Mouse (Mus musculus): ENCODE data around the gene Zbtb44. TPM values are rescaled to one million over a fixed set of nuclear protein-coding genes. Genes with fewer than 3 reads are reported as not detected.

Zbtb44 gene
- polyA plus RNA-seq, 1 experiment from 2014 or later = 6.5 TPM

GRCm38 (mm10) chr9:31118520-31119298 is 88.3 kb downstream of the Zbtb44 start:
- 0 out of 2 replicates have a peak, but pooled peaks have one; percentile 8 for ATAC-seq (ENCODE audit: low FRiP score, low TSS enrichment)
- Histone ChIP-seq H3K4me3 (ENCODE audit: low read depth, low read length) (no peak overlapping the region), H3K4me2 (replicated peaks; ENCODE audit: low read depth) (no peak overlapping the region), H3K4me1 (replicated peaks; ENCODE audit: control insufficient read depth, insufficient read depth) (no peaks in the 10 kb centered on the region; the same call in 1 of the 2 replicates), H3K9me3 (ENCODE audit: control insufficient read depth, low read length) (no peaks in the 10 kb centered on the region), H3K27me3 (ENCODE audit: control insufficient read depth, insufficient read depth, low read length) (no peaks in the 10 kb centered on the region), H3K9ac (ENCODE audit: low read length) (no peak overlapping the region), H3K36me3 (ENCODE audit: control insufficient read depth, insufficient read depth, low read length) (no peaks in the 10 kb centered on the region), H3K27ac (replicated peaks) (peak overlapping the region; percentile 46)
- 32% methylated on average over 11 of the region's 11 CpGs for WGBS
- no peak for TF ChIP-seq EP300 (optimal IDR thresholded peaks at IDR 0.05)
- TF ChIP-seq CTCF (IDR thresholded peaks at IDR 0.05; ENCODE audit: low read depth) = no peak
- no peak for DNase-seq (ENCODE audit: low spot score)

- Histone ChIP-seq H3K27me3 (ENCODE audit: control insufficient read depth, insufficient read depth, low read length) (no peaks in the 10 kb centered on the region), H3K4me1 (replicated peaks; ENCODE audit: control insufficient read depth, insufficient read depth) (no peaks in the 10 kb centered on the region; the same call in 1 of the 2 replicates), H3K9ac (ENCODE audit: low read length) (no peak overlapping the region), H3K9me3 (ENCODE audit: control insufficient read depth, low read length) (no peaks in the 10 kb centered on the region), H3K4me3 (ENCODE audit: low read depth, low read length) (no peak overlapping the region), H3K27ac (replicated peaks) (peak overlapping the region; percentile 46), H3K4me2 (replicated peaks; ENCODE audit: low read depth) (no peak overlapping the region), H3K36me3 (ENCODE audit: control insufficient read depth, insufficient read depth, low read length) (no peaks in the 10 kb centered on the region)
- 64% methylated on average over 5 of the region's 5 CpGs for WGBS
- TF ChIP-seq EP300 (optimal IDR thresholded peaks at IDR 0.05) (no peak), CTCF (IDR thresholded peaks at IDR 0.05; ENCODE audit: low read depth) (no peak)
- ATAC-seq (ENCODE audit: low FRiP score, low TSS enrichment) (no peak), DNase-seq (ENCODE audit: low spot score) (no peak)
Measured at GRCm38 (mm10) chr9:31119405-31119804, 89.0 kb downstream of the Zbtb44 start.

- DNase-seq (ENCODE audit: low spot score) = peak; percentile 48
- Histone ChIP-seq H3K27me3 (ENCODE audit: control insufficient read depth, insufficient read depth, low read length) (no peaks in the 10 kb centered on the region), H3K9ac (ENCODE audit: low read length) (no peak overlapping the region), H3K4me1 (replicated peaks; ENCODE audit: control insufficient read depth, insufficient read depth) (no peaks in the 10 kb centered on the region; the same call in 1 of the 2 replicates), H3K27ac (replicated peaks) (peak overlapping the region; percentile 66), H3K36me3 (ENCODE audit: control insufficient read depth, insufficient read depth, low read length) (no peaks in the 10 kb centered on the region), H3K9me3 (ENCODE audit: control insufficient read depth, low read length) (no peaks in the 10 kb centered on the region), H3K4me3 (ENCODE audit: low read depth, low read length) (no peak overlapping the region), H3K4me2 (replicated peaks; ENCODE audit: low read depth) (no peak overlapping the region)
- ATAC-seq (ENCODE audit: low FRiP score, low TSS enrichment) = peak; percentile 48
- TF ChIP-seq EP300 (optimal IDR thresholded peaks at IDR 0.05) (no peak), CTCF (IDR thresholded peaks at IDR 0.05; ENCODE audit: low read depth) (no peak)
- 42% methylated on average over 11 of the region's 11 CpGs for WGBS
Measured at GRCm38 (mm10) chr9:31119882-31120532, 89.6 kb downstream of the Zbtb44 start.

- Histone ChIP-seq H3K4me3 (ENCODE audit: low read depth, low read length) (no peak overlapping the region), H3K4me2 (replicated peaks; ENCODE audit: low read depth) (no peak overlapping the region; the same call in 1 of the 2 replicates), H3K36me3 (ENCODE audit: control insufficient read depth, insufficient read depth, low read length) (no peaks in the 10 kb centered on the region), H3K9me3 (ENCODE audit: control insufficient read depth, low read length) (no peaks in the 10 kb centered on the region), H3K27ac (replicated peaks) (peak overlapping the region; percentile 66), H3K27me3 (ENCODE audit: control insufficient read depth, insufficient read depth, low read length) (no peaks in the 10 kb centered on the region), H3K9ac (ENCODE audit: low read length) (no peak overlapping the region), H3K4me1 (replicated peaks; ENCODE audit: control insufficient read depth, insufficient read depth) (no peaks in the 10 kb centered on the region; the same call in 1 of the 2 replicates)
- 46% methylated on average over 4 of the region's 4 CpGs for WGBS
- TF ChIP-seq EP300 (optimal IDR thresholded peaks at IDR 0.05) = no peak
- no peak for TF ChIP-seq CTCF (IDR thresholded peaks at IDR 0.05; ENCODE audit: low read depth)
- DNase-seq (ENCODE audit: low spot score) = peak; percentile 55
- ATAC-seq (ENCODE audit: low FRiP score, low TSS enrichment) = peak; percentile 72
Measured at GRCm38 (mm10) chr9:31120533-31120915, 90.1 kb downstream of the Zbtb44 start.

GRCm38 (mm10) chr9:31122464-31123030 is 92.1 kb downstream of the Zbtb44 start:
- H3K9me3 ChIP-seq (ENCODE audit: control insufficient read depth, low read length) = no peaks in the 10 kb centered on the region
- no peak overlapping the region for H3K9ac ChIP-seq (ENCODE audit: low read length)
- TF ChIP-seq EP300 (optimal IDR thresholded peaks at IDR 0.05) = no peak
- no peak for TF ChIP-seq CTCF (IDR thresholded peaks at IDR 0.05; ENCODE audit: low read depth)
- DNase-seq (ENCODE audit: low spot score) (peak; percentile 54), ATAC-seq (ENCODE audit: low FRiP score, low TSS enrichment) (peak; percentile 11; the same call in 1 of the 2 replicates)
- H3K27me3 ChIP-seq (ENCODE audit: control insufficient read depth, insufficient read depth, low read length) = no peaks in the 10 kb centered on the region
- peak overlapping the region; percentile 45; the same call in 1 of the 2 replicates for H3K27ac ChIP-seq (replicated peaks)
- WGBS = 54% methylated on average over 13 of the region's 13 CpGs
- H3K4me2 ChIP-seq (replicated peaks; ENCODE audit: low read depth) = no peak overlapping the region
- no peaks in the 10 kb centered on the region; the same call in 1 of the 2 replicates for H3K4me1 ChIP-seq (replicated peaks; ENCODE audit: control insufficient read depth, insufficient read depth)
- no peak overlapping the region for H3K4me3 ChIP-seq (ENCODE audit: low read depth, low read length)
- no peaks in the 10 kb centered on the region for H3K36me3 ChIP-seq (ENCODE audit: control insufficient read depth, insufficient read depth, low read length)

Other genes starting within 250 kb of the Zbtb44 start
- gene Adamts15, start 108.2 kb upstream of the Zbtb44 start, polyA plus RNA-seq (2015; fragmentation: Nextera tagmentation; extraction: Ambion mirVana) = 1.9 and 2.6 TPM in 2 replicates
- 7.8 and 8.8 TPM in 2 replicates for gene Adamts8, start 88.1 kb upstream of the Zbtb44 start, polyA plus RNA-seq (2015; fragmentation: Nextera tagmentation; extraction: Ambion mirVana)
- gene St14, start 101.2 kb downstream of the Zbtb44 start, polyA plus RNA-seq (2015; fragmentation: Nextera tagmentation; extraction: Ambion mirVana) = 60.4 and 61.6 TPM in 2 replicates
- gene Aplp2, start 181.2 kb downstream of the Zbtb44 start, polyA plus RNA-seq (2015; fragmentation: Nextera tagmentation; extraction: Ambion mirVana) = 187 and 200 TPM in 2 replicates
- gene Prdm10, start 249.9 kb downstream of the Zbtb44 start, polyA plus RNA-seq (2015; fragmentation: Nextera tagmentation; extraction: Ambion mirVana) = 1.1 and 1.2 TPM in 2 replicates